ENCODE assay signal across 18 mouse cellular contexts in the genomic region with DNA sequence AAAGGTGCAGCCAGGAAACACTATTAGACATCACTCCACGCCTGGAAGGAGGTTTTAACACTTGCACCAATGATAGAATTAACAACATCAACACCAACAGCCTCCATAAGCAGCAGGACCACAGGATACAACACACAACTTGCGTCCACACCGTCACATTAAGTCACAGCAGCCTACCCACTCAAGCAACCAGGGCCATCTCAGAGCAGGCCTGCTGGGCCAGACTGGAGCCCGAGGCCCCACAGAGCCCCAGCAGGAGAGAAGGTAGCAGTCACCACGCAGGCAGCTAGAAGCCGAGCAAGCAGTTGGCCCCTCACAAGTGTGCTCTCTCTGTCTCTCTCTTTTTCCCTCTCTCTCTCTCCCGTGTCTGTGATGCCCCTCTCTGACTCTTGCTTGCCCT.
"Had no signal": no experiment of that assay in that cellular context is flagged by ENCODE, and none has a peak within 500 bp of the region (broad histone marks: within the 10 kb centered on the region; RNA-seq: fewer than 3 reads in every experiment).

No protein-coding gene starts in this region.

- H3K9me3 ChIP-seq: megakaryocyte, embryonic 14.5 days; neural tube, embryonic 13.5 days; neural tube, embryonic 15.5 days had no signal

- H3K4me2 ChIP-seq: lung, embryonic 14.5 days; midbrain, embryonic 11.5 days; neural tube, embryonic 13.5 days; neural tube, embryonic 15.5 days had no signal

- H3K27ac ChIP-seq: neural tube, embryonic 13.5 days; neural tube, embryonic 15.5 days had no signal

- H3K9ac ChIP-seq: lung, embryonic 14.5 days; neural tube, embryonic 13.5 days; neural tube, embryonic 15.5 days had no signal

- DNase-seq: lung, adult 18-20 months; lung, embryonic 14.5 days; lung, postnatal 10 days; lung, postnatal 4 days; midbrain, embryonic 14.5 days; retina, postnatal 1 day; right cerebral cortex, adult 18-20 months; right cerebral cortex, postnatal 25 days; right cerebral cortex, postnatal 4 days; spleen, adult 18-20 months; thymus, adult 18-20 months; thymus, postnatal 14 days; thymus, postnatal 36 days had no signal

- H3K27me3 ChIP-seq: megakaryocyte, embryonic 14.5 days; neural tube, embryonic 13.5 days; neural tube, embryonic 15.5 days had no signal

- ATAC-seq: midbrain, embryonic 16.5 days had no signal

- H3K4me1 ChIP-seq: neural tube, embryonic 13.5 days; neural tube, embryonic 15.5 days had no signal

- H3K4me3 ChIP-seq: megakaryocyte, embryonic 14.5 days; neural tube, embryonic 13.5 days; neural tube, embryonic 15.5 days had no signal
